Mouse (Mus musculus) embryonic facial prominence, embryonic 10.5 days (tissue): ENCODE results near the gene Prpf4b. TPM values are rescaled to one million over a fixed set of nuclear protein-coding genes. Genes with fewer than 3 reads are reported as not detected.
"Not testable (repeated sequence)": the region's sequence is repeated elsewhere in the genome, so short reads cannot be mapped to it uniquely, and the experiment has no call there.

Experiments used
- DNase-seq: peaks from one replicate; pipeline ENCODE4 v3.0.0-alpha.2; 2017; ENCODE audit warnings: low spot score
- H3K27ac ChIP-seq: fragments of 300-500 bp; sonication (generic); replicated peaks from 2 replicates; pipeline ENCODE4 v1.5.1; 2016; ENCODE audit warnings: mild to moderate bottlenecking
- H3K27me3 ChIP-seq: fragments of 300-500 bp; sonication (generic); replicated peaks from 2 replicates; pipeline ENCODE4 v1.6.1; 2016; ENCODE audit warnings: low read depth, mild to moderate bottlenecking; ENCODE audit not compliant: poor library complexity, severe bottlenecking
- H3K36me3 ChIP-seq: fragments of 300-500 bp; sonication (generic); replicated peaks from 2 replicates; pipeline ENCODE4 v1.6.1; 2016; ENCODE audit warnings: mild to moderate bottlenecking, moderate library complexity
- H3K4me1 ChIP-seq: fragments of 300-500 bp; sonication (generic); 2 replicates; pipeline ENCODE4 v1.6.1; 2016
- H3K4me3 ChIP-seq: fragments of 300-500 bp; sonication (generic); 2 replicates; pipeline ENCODE4 v1.5.1; 2016; ENCODE audit warnings: mild to moderate bottlenecking, moderate library complexity
- H3K9me3 ChIP-seq: fragments of 300-500 bp; sonication (generic); 2 replicates; pipeline ENCODE4 v1.6.1; 2016; ENCODE audit warnings: mild to moderate bottlenecking
- WGBS: fragments of 180-500 bp; shearing (Covaris S2); methylation state at CpG from one replicate; pipeline ENCODE4 v1.1.7; 2016; 5-methylcytosine and 5-hydroxymethylcytosine counted together
- polyA plus RNA-seq: library from polyadenylated mRNA; unstranded; fragments of >200 nt; fragmentation: Nextera tagmentation; extraction: Ambion mirVana; gene quantifications from 2 replicates; pipeline ENCODE4 v1.2.1, GENCODE M21; 2016

Prpf4b gene
- 78.0 and 81.6 TPM in 2 replicates for polyA plus RNA-seq

GRCm38 (mm10) chr13:34875166-34875710, at the start of gene Prpf4b:
TSS of gene Prpf4b (plus strand) at chr13:34875302.
- peak; percentile 94 for DNase-seq
- H3K27me3 ChIP-seq: no peaks in the 10 kb centered on the region
- peaks cover 24% of the 10 kb centered on the region for H3K4me1 ChIP-seq
- H3K36me3 ChIP-seq: peaks cover 9% of the 10 kb centered on the region
- 1% methylated on average over 40 of the region's 40 CpGs for WGBS
- no peaks in the 10 kb centered on the region for H3K9me3 ChIP-seq
- H3K4me3 ChIP-seq: peak within 1 kb of the TSS; percentile 94
- H3K27ac ChIP-seq: peak within 1 kb of the TSS; percentile 98

DNA sequence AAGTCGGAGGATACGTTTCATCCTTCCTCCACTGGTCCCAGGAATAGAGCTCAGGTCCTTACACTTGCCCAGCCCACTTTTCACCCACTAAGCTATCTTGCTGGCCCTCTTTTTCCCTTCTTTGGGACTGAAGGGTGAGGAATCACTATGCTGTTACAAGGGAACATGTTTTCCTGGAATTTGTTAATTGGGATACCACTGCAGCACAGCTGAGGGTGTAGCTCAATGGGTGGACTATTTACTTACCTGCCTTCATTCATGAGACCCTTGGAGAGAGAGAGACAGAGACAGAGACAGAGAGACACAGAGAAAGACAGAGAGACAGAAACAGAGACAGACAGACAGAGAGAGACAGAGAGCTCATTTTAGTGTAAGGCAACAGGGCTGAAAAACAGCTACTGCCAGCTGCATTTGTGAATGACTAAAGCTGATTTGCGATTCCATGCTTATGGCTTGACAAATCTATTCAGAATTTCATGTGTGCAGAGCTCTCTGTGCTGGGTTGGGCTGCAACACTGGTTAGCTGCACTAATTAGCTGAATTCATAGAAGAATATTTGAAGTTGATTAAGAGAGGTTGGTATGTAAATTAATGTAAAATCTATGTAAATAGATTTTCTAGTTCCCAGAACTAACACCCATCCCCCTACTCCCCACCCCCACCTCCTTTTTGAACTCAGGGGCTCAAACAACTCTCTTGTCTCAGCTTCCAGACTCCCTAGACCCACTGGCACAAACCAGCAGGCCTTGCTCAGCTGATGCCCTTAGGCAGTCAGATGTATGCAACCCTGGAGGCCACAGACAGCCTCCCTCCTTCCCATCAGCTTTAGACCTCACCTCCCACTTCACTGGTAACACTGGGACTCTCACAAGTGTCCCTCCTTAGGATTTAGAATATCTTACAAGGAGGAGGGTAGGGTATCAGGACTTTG, 48.1 kb upstream of the Prpf4b start:
- Histone ChIP-seq H3K4me1 (peaks cover 3% of the 10 kb centered on the region; the same call in 1 of the 2 replicates), H3K4me3 (no peak overlapping the region), H3K27ac (peak overlapping the region; percentile 35), H3K9me3 (no peaks in the 10 kb centered on the region), H3K36me3 (no peaks in the 10 kb centered on the region), H3K27me3 (no peaks in the 10 kb centered on the region)
- 90% methylated on average over 3 of the region's 3 CpGs for WGBS
- DNase-seq: no peak

- DNase-seq: no peak
- H3K9me3 ChIP-seq: no peaks in the 10 kb centered on the region
- H3K27me3 ChIP-seq: no peaks in the 10 kb centered on the region
- H3K27ac ChIP-seq: peak overlapping the region; percentile 35; the same call in 1 of the 2 replicates
- 68% methylated on average over 10 of the region's 10 CpGs for WGBS
- H3K4me1 ChIP-seq: peaks cover 3% of the 10 kb centered on the region; the same call in 1 of the 2 replicates
- H3K4me3 ChIP-seq: no peak overlapping the region
- H3K36me3 ChIP-seq: no peaks in the 10 kb centered on the region
Observed at GRCm38 (mm10) chr13:34827988-34828882, 46.9 kb upstream of the Prpf4b start.

- Histone ChIP-seq H3K27ac (no peak overlapping the region), H3K27me3 (no peaks in the 10 kb centered on the region), H3K36me3 (no peaks in the 10 kb centered on the region), H3K4me1 (no peaks in the 10 kb centered on the region), H3K9me3 (no peaks in the 10 kb centered on the region), H3K4me3 (no peak overlapping the region)
- no peak for DNase-seq
- 90% methylated on average over 4 of the region's 4 CpGs for WGBS
Observed at GRCm38 (mm10) chr13:34842851-34843250, 32.3 kb upstream of the Prpf4b start.

- no peak overlapping the region for H3K27ac ChIP-seq
- H3K9me3 ChIP-seq: peaks cover 23% of the 10 kb centered on the region
- DNase-seq: no peak
- 87% methylated on average over 3 of the region's 3 CpGs for WGBS
- H3K4me3 ChIP-seq: no peak overlapping the region
- no peaks in the 10 kb centered on the region for H3K36me3 ChIP-seq
- H3K27me3 ChIP-seq: no peaks in the 10 kb centered on the region
- H3K4me1 ChIP-seq: no peaks in the 10 kb centered on the region
Observed at GRCm38 (mm10) chr13:34850759-34851158, 24.3 kb upstream of the Prpf4b start.

GRCm38 (mm10) chr13:34851191-34851784, 23.8 kb upstream of the Prpf4b start:
- Histone ChIP-seq H3K27me3 (no peaks in the 10 kb centered on the region), H3K4me3 (no peak overlapping the region), H3K9me3 (peaks cover 23% of the 10 kb centered on the region), H3K4me1 (no peaks in the 10 kb centered on the region), H3K36me3 (no peaks in the 10 kb centered on the region), H3K27ac (no peak overlapping the region)
- DNase-seq: no peak
- 75% methylated on average over 5 of the region's 5 CpGs for WGBS

DNA sequence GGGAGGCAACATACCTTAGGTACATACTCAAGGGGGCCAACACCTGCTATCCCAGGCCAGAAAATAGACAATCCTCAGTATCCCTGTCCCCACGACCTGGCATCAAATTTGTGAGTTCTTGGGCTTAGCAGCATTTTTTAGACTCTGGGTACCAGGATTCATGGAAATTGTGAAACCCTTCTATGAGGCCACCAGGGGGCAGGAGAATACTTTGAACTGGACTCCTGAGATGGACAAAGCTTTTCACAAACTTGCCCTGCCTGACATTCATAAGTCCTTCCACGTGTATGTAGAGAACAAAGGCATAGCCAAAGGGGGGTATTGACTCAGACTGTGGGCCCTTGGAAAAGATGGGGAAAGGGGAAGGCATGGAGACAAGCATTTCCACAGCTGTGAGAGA, 17.6 kb upstream of the Prpf4b start:
- Histone ChIP-seq H3K4me1 (no peaks in the 10 kb centered on the region), H3K27ac (0 out of 2 replicates have a peak overlapping the region, but pooled peaks have one; percentile 57), H3K27me3 (no peaks in the 10 kb centered on the region), H3K9me3 (peaks cover 23% of the 10 kb centered on the region), H3K36me3 (no peaks in the 10 kb centered on the region), H3K4me3 (no peak overlapping the region)
- 43% methylated on average over 2 of the region's 2 CpGs for WGBS
- peak; percentile 38 for DNase-seq

- H3K4me1 ChIP-seq: no peaks in the 10 kb centered on the region
- H3K27ac ChIP-seq: no peak overlapping the region
- peaks cover 12% of the 10 kb centered on the region for H3K9me3 ChIP-seq
- no peak for DNase-seq
- no peak overlapping the region for H3K4me3 ChIP-seq
- H3K27me3 ChIP-seq: no peaks in the 10 kb centered on the region
- H3K36me3 ChIP-seq: no peaks in the 10 kb centered on the region
- WGBS: 89% methylated on average over 5 of the region's 5 CpGs
Observed at GRCm38 (mm10) chr13:34859406-34859805, 15.7 kb upstream of the Prpf4b start.

DNA sequence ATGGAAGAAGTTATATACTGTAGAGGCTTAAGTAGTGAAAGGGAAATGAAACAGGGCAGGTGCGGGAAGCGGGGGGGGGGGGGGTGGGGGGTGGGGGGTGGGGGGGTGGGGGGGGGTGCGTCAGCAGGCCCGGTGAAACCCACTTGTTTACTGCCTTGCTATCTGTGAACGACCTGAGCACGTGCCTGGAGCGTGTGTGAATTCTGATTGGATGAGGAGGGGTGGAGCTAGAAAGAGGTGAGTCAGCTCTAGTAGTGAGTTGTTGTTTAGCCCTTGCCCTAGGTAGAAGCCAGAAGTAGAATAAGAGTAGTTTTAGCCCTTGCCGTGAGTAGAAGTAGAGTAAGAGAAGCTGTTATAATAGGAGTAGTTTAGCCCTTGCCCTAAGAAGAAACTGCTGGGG, 13.9 kb upstream of the Prpf4b start:
- H3K36me3 ChIP-seq, H3K27me3 ChIP-seq, H3K9me3 ChIP-seq, H3K4me3 ChIP-seq, DNase-seq, H3K27ac ChIP-seq, H3K4me1 ChIP-seq: not testable (repeated sequence)
- WGBS: 62% methylated on average over 7 of the region's 8 CpGs

- no peak overlapping the region for H3K4me3 ChIP-seq
- no peaks in the 10 kb centered on the region for H3K36me3 ChIP-seq
- no peak overlapping the region for H3K27ac ChIP-seq
- no peaks in the 10 kb centered on the region for H3K9me3 ChIP-seq
- H3K27me3 ChIP-seq: no peaks in the 10 kb centered on the region
- WGBS: 49% methylated on average over 7 of the region's 7 CpGs
- no peaks in the 10 kb centered on the region for H3K4me1 ChIP-seq
- DNase-seq: peak; percentile 21
Observed at GRCm38 (mm10) chr13:34864420-34865169, 10.5 kb upstream of the Prpf4b start.

- DNase-seq: peak; percentile 95
- no peaks in the 10 kb centered on the region for H3K9me3 ChIP-seq
- H3K4me3 ChIP-seq: peak overlapping the region; percentile 94
- H3K36me3 ChIP-seq: peaks cover 2% of the 10 kb centered on the region
- H3K4me1 ChIP-seq: peaks cover 24% of the 10 kb centered on the region
- no peaks in the 10 kb centered on the region for H3K27me3 ChIP-seq
- H3K27ac ChIP-seq: peak overlapping the region; percentile 98
- WGBS: 4% methylated on average over 45 of the region's 45 CpGs
Observed at GRCm38 (mm10) chr13:34873801-34874681, 1.1 kb upstream of the Prpf4b start.
